Mouse (Mus musculus) neural tube, embryonic 12.5 days (tissue): ENCODE results near the gene Hes5. TPM values are rescaled to one million over a fixed set of nuclear protein-coding genes. Genes with fewer than 3 reads are reported as not detected.

Experiments used
- ATAC-seq: fragments of 200-750 bp; cut with Nextera tagmentation; 2 replicates; pipeline ENCODE4 v1.8.0; 2017; ENCODE audit warnings: low read depth, mild to moderate bottlenecking, moderate TSS enrichment, moderate library complexity; ENCODE audit not compliant: low FRiP score
- H3K27ac ChIP-seq: fragments of 300-500 bp; sonication (generic); 2 replicates; pipeline ENCODE4 v1.5.1; 2016
- H3K27me3 ChIP-seq: fragments of 300-500 bp; sonication (generic); replicated peaks from 2 replicates; pipeline ENCODE4 v1.6.1; 2016; ENCODE audit warnings: mild to moderate bottlenecking
- H3K36me3 ChIP-seq: fragments of 300-500 bp; sonication (generic); 2 replicates; pipeline ENCODE4 v1.6.1; 2016; ENCODE audit warnings: mild to moderate bottlenecking
- H3K4me1 ChIP-seq: fragments of 300-500 bp; sonication (generic); 2 replicates; pipeline ENCODE4 v1.6.1; 2016
- H3K4me2 ChIP-seq: fragments of 300-500 bp; sonication (generic); replicated peaks from 2 replicates; pipeline ENCODE4 v1.6.1; 2016; ENCODE audit warnings: mild to moderate bottlenecking
- H3K4me3 ChIP-seq: fragments of 300-500 bp; sonication (generic); 2 replicates; pipeline ENCODE4 v1.5.1; 2016
- H3K9ac ChIP-seq: fragments of 300-500 bp; sonication (generic); 2 replicates; pipeline ENCODE4 v1.6.1; 2016; ENCODE audit warnings: mild to moderate bottlenecking
- H3K9me3 ChIP-seq: fragments of 300-500 bp; sonication (generic); 2 replicates; pipeline ENCODE4 v1.6.1; 2016; ENCODE audit warnings: mild to moderate bottlenecking
- WGBS: fragments of 180-500 bp; shearing (Covaris S2); methylation state at CpG from one replicate; pipeline ENCODE4 v1.1.7; 2016; 5-methylcytosine and 5-hydroxymethylcytosine counted together
- polyA plus RNA-seq: library from polyadenylated mRNA; unstranded; fragments of >200 nt; fragmentation: Nextera tagmentation; extraction: Ambion mirVana; gene quantifications from 2 replicates; pipeline ENCODE4 v1.2.1, GENCODE M21; 2016

Hes5 gene
- polyA plus RNA-seq, 1 experiment from 2014 or later: 396 TPM

DNA sequence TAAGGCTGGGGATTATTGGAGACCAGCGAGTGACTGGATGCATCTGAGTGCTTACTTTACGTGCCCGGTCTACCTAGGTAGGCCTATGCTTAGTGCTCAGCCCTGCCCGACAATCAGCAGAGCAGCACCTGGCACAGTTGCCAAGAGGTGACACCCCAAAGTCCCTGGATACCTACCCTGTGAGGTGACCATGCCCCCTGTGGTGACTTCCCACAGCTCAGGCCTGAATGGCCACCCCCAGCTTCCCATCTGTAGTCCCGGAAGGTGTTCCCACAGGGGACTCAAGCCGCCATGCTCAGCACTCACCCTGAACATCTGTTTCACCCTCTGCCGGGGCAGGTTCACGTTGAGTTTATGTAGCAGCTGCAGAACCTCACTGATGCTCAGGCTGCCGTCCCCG lies 45.6 kb downstream of the Hes5 start:
- Histone ChIP-seq H3K27ac (no peak overlapping the region), H3K36me3 (no peaks in the 10 kb centered on the region), H3K4me2 (no peak overlapping the region), H3K9me3 (no peaks in the 10 kb centered on the region), H3K9ac (no peak overlapping the region), H3K4me3 (no peak overlapping the region), H3K27me3 (peaks cover 4% of the 10 kb centered on the region; the same call in 1 of the 2 replicates), H3K4me1 (no peaks in the 10 kb centered on the region)
- ATAC-seq: no peak
- WGBS: 66% methylated on average over 10 of the region's 10 CpGs

DNA sequence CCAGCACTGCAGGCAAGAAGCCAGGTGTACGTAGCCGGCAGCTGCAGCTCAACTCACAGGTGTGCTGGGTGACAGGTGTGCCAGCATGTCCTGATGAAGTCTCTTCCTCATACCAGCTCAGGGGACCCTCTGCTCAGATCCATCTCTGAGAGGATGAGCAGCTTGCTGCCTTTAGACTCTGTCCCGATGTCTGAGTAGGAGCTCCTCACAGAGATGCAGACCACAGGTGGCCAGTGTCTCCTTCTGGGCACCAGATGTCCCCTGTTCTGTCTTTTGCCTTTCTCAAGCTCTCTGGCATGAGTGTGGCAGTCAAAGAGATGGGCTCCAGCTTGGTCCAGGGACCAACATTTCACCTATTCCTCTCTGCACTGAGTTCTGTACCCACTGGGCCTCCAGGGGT lies 46.9 kb downstream of the Hes5 start:
- Histone ChIP-seq H3K36me3 (no peaks in the 10 kb centered on the region), H3K27me3 (peaks cover 4% of the 10 kb centered on the region; the same call in 1 of the 2 replicates), H3K4me1 (no peaks in the 10 kb centered on the region), H3K9ac (no peak overlapping the region), H3K27ac (no peak overlapping the region), H3K4me3 (no peak overlapping the region), H3K4me2 (no peak overlapping the region), H3K9me3 (no peaks in the 10 kb centered on the region)
- WGBS: 84% methylated on average over 3 of the region's 3 CpGs
- ATAC-seq: no peak

DNA sequence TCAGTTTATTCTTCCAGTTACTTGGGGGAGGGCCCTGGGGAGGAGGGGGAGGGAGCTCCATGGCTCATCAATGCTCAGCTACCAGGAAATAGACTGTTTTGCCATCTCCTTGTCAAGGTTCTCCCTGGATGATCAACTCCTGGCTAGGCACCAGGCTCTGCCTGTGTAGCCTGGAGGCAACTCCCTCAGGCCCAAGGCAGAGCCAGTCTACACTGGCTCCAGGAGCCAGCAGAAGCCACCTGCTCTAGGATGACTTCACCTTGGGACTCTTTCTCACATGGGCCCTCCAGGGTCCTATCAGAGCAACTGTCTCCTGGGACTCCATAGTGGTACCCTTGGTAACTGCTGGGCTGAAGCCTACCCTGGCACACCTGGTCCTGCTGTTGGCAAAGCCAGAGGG lies 47.4 kb downstream of the Hes5 start:
- Histone ChIP-seq H3K27me3 (peaks cover 4% of the 10 kb centered on the region; the same call in 1 of the 2 replicates), H3K4me2 (no peak overlapping the region), H3K4me3 (no peak overlapping the region), H3K9me3 (no peaks in the 10 kb centered on the region), H3K9ac (no peak overlapping the region), H3K4me1 (no peaks in the 10 kb centered on the region), H3K27ac (no peak overlapping the region), H3K36me3 (no peaks in the 10 kb centered on the region)
- no peak for ATAC-seq

DNA sequence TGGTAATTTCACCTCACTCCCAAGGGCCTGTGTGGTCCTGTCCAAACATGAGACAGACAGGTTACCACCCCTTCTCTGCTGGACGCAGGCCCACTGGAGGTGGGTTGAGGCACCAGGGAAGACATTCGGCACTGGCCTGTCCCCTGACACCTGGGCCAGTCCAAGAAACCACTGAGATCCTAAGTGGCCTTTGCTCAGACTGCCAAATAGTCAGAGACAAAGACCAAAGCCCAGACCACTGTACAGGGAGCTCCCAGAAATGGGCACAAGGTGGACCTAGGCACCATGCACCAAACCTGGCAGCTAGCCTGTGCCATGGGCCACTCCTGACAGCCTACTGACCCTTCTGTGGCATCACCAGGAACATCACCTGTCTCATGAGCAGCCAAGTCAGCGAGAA lies 48.5 kb downstream of the Hes5 start:
- no peak for ATAC-seq
- no peak overlapping the region for H3K4me3 ChIP-seq
- WGBS: 88% methylated on average over 3 of the region's 3 CpGs
- no peak overlapping the region for H3K9ac ChIP-seq
- no peak overlapping the region for H3K27ac ChIP-seq
- peaks cover 4% of the 10 kb centered on the region; the same call in 1 of the 2 replicates for H3K27me3 ChIP-seq
- no peaks in the 10 kb centered on the region for H3K9me3 ChIP-seq
- H3K4me1 ChIP-seq: peaks cover 3% of the 10 kb centered on the region; the same call in 1 of the 2 replicates
- H3K36me3 ChIP-seq: no peaks in the 10 kb centered on the region
- H3K4me2 ChIP-seq: no peak overlapping the region

DNA sequence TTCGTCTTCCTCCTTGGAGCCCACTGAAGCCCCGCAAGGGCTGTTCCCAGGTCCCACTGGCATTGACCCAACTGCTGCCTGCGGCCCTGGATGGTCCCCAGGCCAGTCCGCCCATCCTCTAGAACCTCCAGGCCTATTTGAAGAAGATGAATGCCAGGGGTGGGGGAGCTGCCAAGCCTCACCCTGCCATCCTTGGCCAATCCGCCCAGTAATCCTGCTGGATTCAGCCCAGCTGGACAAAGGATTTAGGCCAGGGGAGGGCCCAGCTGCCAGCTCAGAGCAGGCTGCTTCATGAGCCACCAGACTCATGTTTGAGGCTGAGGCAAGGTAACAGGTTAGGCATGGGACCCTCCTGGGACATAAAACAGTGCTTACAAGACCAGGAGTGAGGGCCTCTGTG lies 50.1 kb downstream of the Hes5 start:
- peaks cover 5% of the 10 kb centered on the region; the same call in 1 of the 2 replicates for H3K4me1 ChIP-seq
- no peaks in the 10 kb centered on the region for H3K9me3 ChIP-seq
- H3K4me3 ChIP-seq: no peak overlapping the region
- H3K36me3 ChIP-seq: no peaks in the 10 kb centered on the region
- 90% methylated on average over 5 of the region's 5 CpGs for WGBS
- H3K27me3 ChIP-seq: peaks cover 4% of the 10 kb centered on the region; the same call in 1 of the 2 replicates
- no peak overlapping the region for H3K27ac ChIP-seq
- no peak for ATAC-seq
- no peak overlapping the region for H3K4me2 ChIP-seq
- H3K9ac ChIP-seq: no peak overlapping the region

DNA sequence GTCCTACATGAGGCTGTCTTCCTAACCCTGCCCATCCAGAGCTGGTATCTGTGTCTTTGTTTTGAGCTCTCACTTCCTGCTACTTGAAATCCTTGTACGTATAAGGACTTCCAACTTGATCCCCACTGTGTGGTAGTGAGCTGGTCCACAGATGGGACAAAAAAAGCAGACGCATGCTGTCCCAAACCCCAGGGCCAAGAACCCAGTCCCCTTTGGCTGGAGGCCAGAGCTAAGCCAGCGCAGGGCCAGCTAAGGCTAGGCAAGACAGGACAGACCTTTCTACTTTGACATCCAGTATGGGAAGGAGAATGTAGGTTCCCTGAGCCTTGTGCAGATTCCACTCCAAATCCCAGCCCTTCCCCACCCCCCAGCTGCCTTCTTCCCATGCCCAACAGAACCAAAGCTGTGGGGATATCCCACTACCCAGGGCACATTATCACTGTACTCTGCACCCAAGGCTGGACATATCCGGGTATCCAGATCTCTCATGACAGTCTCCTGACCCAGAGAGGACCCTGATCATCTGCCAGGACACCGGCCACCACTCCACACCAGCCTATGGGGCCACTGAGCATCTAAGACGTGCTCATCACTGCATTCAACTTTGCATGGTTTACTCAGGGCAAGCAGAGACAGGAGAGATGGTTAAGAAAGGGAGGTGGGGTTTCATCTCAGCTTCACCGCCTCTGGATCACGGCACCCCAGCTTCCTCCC lies 50.7 kb downstream of the Hes5 start:
- 85% methylated on average over 8 of the region's 8 CpGs for WGBS
- no peak overlapping the region for H3K27ac ChIP-seq

More for the DNA sequence above, 50.7 kb downstream of the Hes5 start:
- H3K4me3 ChIP-seq: no peak overlapping the region
- no peaks in the 10 kb centered on the region for H3K9me3 ChIP-seq
- H3K9ac ChIP-seq: no peak overlapping the region
- no peak for ATAC-seq
- H3K4me2 ChIP-seq: no peak overlapping the region
- peaks cover 4% of the 10 kb centered on the region; the same call in 1 of the 2 replicates for H3K27me3 ChIP-seq
- H3K4me1 ChIP-seq: peaks cover 5% of the 10 kb centered on the region; the same call in 1 of the 2 replicates
- no peaks in the 10 kb centered on the region for H3K36me3 ChIP-seq

Other genes with a start within 250 kb of the Hes5 start
- gene Ttc34, start 123.5 kb upstream of the Hes5 start, polyA plus RNA-seq: 0.28 and 0.38 TPM in 2 replicates
- 0.23 and 0.26 TPM in 2 replicates for gene Mmel1, start 91.3 kb upstream of the Hes5 start, polyA plus RNA-seq
- gene Fam213b, start 61.8 kb upstream of the Hes5 start, polyA plus RNA-seq: 36.1 and 40.4 TPM in 2 replicates
- 0.34 and 1.2 TPM in 2 replicates for gene Tnfrsf14, start 32.4 kb upstream of the Hes5 start, polyA plus RNA-seq
- 41.2 and 46.3 TPM in 2 replicates for gene Pank4, start 3.2 kb downstream of the Hes5 start, polyA plus RNA-seq
- gene Plch2, start 95.9 kb downstream of the Hes5 start, polyA plus RNA-seq: 4.1 TPM in 2 replicates
- gene Pex10, start 106.1 kb downstream of the Hes5 start, polyA plus RNA-seq: 16.6 and 17.3 TPM in 2 replicates
- gene Rer1, start 125.5 kb downstream of the Hes5 start, polyA plus RNA-seq: 135 and 137 TPM in 2 replicates
- gene Morn1, start 125.7 kb downstream of the Hes5 start, polyA plus RNA-seq: 6.0 and 6.1 TPM in 2 replicates